Mouse (Mus musculus) erythroblast, adult 5-6 weeks (primary cell): ENCODE measurements around the gene Srsf6. TPM values are rescaled to one million over a fixed set of nuclear protein-coding genes. Genes with fewer than 3 reads are reported as not detected.

Experiments used
- ATAC-seq: replicated peaks from 2 replicates; pipeline ENCODE4 v1.8.0; 2016; ENCODE audit warnings: moderate number of reproducible peaks, mild to moderate bottlenecking, moderate TSS enrichment, inconsistent platforms; ENCODE audit not compliant: poor library complexity, low FRiP score, severe bottlenecking
- total RNA-seq, 2 experiments: library from RNA; stranded (forward) in 1 of 2; stranded (reverse) in 1 of 2; fragments of 150-400 nt in 1 of 2; fragments of 200-764, 138-1000 nt in 1 of 2; gene quantifications; 2 replicates each; pipeline versions ENCODE4 v1.2.3 to v1.2.4; 2015 to 2017; ENCODE audit warnings: low replicate concordance in 2 of 2

Srsf6 gene
- total RNA-seq, 2 experiments from 2014 or later: 57.5 to 59.0 TPM

DNA sequence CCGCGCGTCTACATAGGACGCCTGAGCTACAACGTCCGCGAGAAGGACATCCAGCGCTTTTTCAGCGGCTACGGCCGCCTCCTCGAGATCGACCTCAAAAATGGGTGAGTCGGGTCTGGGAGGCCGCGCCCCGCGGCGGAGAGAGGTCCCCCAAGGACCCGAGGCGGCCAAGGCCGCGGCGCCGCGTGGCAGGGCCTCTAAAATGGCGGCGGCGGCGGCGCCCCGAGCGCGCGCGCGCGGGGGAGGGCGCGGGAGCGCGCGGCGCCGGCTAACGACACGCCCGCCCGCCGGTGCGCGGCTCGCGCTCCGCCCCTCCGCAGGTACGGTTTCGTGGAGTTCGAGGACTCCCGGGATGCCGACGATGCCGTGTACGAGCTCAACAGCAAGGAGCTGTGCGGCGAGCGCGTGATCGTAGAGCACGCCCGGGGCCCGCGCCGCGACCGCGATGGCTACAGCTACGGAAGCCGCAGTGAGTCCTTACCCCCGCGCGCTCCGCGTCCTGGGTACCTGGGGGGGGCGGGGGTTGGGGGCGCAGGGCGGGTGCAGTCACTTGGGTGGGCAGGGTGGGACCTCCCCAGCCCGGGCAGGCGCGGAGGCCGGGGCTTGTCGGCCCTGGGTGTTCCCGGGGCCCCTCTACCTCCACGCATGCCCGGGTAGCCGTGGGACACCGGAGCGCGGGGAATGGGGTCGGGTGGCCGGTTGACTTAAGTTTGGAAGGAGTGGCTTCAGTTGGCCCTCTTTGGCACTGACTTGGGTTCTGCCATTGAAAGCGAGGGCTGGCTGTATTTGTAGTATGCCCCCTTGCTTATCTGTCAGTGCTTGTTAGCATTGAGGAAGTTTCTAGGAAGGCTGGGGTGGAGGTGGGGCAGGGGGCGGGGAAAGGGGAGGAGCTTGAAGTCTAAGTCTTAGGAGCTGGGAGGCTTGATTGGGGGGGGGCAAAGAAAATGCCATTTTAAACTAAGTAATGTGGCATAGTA lies 634 bp downstream of the Srsf6 start:
- ATAC-seq: peak; percentile 45; the same call in 1 of the 2 replicates

DNA sequence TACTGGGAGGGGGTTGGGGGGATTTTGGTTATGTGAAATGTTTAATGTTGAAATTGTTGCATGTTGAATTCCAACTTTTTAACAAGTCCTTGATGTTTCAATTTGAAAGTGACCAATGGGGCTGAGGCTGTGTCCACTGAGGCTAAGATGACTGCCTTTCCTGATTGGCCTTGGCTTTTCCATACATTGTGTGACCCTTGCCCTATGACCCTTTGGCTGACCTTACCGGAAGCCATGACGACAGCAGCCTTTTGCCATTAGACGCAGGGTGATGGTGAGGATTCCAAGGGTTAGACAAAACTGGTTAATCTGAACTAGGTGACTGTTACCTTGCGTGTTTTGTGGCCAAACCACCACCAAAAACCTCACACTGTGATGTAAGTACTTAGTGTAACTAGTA lies 1.4 kb downstream of the Srsf6 start:
- no peak for ATAC-seq

DNA sequence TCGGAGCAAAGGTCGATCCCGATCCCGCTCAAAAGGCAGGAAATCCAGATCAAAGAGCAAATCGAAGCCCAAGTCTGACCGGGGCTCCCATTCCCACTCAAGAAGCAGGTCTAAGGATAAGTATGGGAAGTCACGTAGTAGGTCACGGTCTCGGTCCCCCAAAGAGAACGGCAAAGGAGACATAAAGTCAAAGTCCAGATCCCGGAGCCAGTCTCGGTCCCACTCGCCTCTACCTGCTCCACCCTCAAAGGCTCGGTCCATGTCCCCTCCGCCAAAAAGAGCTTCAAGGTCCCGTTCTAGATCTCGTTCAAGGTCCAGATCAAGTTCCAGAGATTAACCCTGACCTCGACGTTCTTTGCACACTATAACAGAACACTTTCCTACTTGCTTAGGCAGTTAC lies 3.1 kb downstream of the Srsf6 start:
- no peak for ATAC-seq

DNA sequence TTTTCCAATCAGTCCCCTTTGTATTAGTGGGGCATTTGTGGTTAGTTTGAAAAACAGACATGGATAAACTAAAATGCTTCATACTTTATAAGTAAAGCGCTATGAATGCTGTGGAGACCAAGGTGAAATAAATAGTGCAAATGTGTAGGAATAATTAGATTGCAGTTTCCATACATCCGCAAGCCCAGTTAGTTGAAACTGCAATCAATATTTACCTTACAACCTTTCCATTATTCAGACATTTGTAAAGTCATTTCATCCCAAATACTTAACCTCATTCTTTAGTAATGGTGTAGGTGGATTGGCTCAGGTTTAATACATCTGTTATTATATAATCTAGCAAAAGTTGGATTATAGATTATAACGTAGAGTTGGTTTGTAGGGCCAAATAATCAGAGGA lies 4.4 kb downstream of the Srsf6 start:
- ATAC-seq: no peak

DNA sequence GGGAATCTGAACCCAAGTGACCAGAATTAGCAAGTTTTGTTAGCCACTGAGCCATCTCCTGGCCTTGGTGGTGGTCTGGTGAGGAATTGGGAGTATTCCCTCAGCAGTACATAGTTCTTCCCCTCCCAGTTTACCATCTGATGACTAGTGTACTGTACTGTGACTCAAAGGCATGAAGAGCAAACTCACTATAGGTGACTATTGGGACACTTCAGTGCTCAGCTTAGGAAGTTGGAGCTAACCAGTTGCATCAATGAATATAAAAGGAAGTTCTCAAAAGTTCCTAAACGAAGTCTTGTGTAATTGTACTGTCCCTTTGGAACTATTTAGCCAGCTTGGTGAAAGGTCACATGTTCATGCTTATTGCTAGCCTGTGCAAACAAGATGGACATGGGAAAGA lies 8.2 kb downstream of the Srsf6 start:
- no peak for ATAC-seq

DNA sequence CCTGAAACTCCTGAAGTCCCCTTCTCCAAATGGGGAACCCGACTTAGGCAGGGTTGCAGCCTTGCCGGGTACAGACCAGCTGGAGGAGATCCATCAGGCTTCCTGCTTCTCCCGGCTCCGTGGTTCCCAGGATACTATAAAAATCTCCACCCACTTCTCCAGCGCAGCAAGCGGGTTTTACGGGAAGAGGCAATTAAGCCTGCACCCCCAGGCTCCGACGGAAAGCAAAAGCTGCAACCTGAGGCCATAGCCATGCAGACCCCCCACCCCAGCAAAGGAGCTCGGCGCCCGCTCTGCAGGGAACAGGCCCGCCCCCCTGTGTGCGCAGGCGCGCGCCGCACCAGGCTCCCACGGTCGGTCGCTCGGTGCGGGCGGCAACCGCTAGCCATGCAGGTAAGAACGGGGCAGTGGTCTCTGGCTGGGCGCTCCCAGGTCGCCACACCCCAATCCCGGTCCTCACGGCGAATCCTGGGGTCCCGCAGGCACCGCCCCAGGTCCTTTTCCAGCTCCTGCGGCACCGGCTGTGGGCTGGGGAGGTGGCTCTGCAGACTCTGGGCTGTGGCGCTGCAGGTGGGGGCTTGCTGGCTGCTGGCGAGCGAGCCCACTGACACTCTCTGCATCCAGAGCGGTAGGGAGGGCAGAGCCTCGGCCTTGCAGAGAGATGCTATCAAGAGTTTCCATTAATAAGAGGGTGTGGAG lies 12.0 kb downstream of the Srsf6 start, which contains the start of gene L3mbtl1:
Gene L3mbtl1, plus strand, starts transcription at position 325 of the 699 bp plus-strand sequence.
- no peak for ATAC-seq

DNA sequence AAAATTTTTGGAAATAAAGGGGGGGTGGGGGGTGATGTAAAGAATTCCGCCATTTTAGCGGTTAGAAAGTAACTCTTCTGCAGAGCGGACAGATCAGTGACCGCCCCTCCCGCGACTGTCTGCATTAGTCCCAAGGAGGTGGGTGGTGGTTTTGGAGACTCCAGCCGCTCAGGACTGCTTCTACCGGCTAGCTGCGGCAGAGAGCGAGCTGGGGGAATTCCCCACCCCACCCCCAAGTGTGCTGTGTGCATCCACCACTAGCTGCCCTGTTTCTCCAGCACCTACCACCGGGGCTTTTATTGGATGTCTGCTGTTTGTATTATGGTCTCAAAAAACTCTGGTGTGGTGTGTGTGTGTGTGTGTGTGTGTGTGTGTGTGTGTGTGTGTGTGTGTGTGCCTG lies 12.6 kb downstream of the Srsf6 start:
- ATAC-seq: no peak

DNA sequence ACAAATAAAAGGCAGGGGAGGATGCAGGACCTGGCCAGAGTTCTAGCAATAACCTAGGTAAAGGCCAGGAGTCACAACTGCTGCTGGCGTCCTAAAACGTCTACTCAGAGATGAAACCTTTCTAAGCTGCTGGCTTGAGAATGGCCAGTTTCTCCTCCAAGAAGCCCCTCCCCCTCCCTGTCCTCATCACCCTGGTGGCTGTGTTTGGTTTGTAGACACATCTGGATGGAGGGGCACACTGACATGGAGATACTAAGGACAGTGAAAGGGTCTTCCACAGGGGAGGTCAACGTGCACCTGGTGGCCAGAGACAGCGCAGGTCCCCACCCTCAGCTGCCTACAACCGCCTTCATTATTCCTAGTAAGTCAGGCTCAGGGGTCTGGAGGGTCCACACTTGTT lies 15.6 kb downstream of the Srsf6 start:
- ATAC-seq: no peak

DNA sequence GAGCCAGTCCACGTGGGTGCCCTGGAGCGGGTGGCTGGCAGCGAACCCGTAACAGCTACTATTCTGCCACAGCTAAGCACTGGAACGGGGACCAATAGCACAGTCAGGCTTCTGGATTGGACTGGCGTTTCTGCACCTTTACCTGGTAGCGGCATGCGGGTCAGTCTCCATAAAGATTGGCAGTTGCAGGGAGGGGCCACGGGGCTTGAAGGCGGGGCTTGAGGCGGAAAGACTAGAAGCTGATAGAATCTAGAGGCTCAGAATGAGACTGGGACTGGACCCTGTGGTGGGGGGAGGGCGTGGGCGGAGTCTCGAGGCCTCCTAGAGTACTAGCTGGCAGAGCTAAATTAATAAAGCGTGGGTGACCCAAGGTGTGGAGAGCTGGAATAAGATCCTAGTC lies 16.4 kb downstream of the Srsf6 start:
- ATAC-seq: no peak

DNA sequence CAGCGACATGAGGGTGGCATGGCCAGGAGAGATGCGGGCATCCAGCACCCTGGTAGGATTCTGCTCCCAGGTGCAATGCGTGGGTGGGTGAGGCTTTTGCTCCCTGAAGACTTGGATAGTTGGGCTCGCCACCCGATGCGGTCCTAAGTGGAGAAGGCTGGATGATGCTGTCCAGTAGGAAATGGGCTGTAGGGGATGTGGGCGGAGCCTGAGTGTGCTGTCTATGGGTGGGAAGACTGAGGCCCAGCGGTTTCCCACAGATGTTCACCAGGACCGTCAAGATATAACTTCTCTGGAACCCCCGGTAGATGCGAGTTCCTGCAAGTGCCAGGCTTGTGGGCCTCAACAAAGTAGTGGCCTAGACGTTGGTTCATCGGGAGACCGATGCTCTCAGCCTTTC lies 16.9 kb downstream of the Srsf6 start:
- ATAC-seq: no peak

DNA sequence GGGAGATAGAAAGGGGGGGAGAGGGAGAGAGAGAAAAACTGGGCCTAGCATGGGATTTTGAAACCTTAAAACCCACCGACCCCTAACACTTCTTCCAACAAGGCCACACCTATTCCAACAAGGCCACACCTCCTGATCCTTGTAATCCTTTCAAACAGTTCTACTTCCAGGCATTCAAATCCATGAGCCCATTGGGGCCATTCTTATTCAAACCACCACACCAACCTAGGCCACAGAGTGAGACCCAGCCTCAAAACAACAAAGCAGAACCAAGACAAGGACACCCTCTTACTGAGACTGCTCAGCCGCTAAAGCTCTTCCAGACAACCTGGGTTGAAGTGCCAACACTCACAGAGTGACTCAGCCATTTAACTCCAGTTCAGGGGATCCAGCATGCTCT lies 19.4 kb downstream of the Srsf6 start:
- ATAC-seq: no peak

DNA sequence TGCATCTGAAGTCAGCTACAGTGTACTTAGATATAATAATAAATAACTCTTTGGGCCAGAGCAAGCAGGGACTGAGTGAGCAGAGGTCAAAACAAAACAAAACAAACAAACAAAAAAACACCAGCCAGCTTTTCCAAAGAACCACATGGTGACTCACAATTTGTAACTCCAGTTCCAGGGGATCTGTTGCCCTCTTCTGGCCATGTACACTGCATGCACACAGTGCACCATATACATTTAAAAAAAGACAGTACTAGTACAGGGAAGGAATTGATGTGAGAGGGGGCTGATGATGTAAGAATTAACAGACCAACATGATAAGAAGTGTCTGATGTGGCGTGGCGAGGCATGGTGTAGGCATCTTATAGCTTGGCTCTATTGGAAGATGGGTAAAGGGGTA lies 25.5 kb downstream of the Srsf6 start:
- ATAC-seq: no peak

DNA sequence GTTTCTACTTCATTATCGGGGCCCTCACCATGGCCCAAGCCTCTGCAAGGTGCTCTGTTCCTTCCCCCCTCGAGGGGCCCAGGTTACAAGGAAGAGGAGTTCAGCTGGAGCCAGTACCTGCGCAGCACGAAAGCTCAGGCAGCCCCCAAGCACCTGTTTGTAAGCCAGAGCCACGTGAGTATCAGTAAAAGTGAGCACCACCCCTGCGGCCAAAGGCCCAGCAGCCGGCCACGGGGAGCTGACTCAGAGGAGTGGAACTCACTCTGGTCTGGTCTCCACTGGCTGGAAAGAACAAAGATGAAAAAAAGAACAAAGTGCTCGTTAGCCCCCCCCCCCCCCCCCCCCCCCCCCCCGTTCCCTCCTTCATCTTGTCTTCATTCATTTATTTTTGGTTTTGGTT lies 30.0 kb downstream of the Srsf6 start:
- no peak for ATAC-seq

DNA sequence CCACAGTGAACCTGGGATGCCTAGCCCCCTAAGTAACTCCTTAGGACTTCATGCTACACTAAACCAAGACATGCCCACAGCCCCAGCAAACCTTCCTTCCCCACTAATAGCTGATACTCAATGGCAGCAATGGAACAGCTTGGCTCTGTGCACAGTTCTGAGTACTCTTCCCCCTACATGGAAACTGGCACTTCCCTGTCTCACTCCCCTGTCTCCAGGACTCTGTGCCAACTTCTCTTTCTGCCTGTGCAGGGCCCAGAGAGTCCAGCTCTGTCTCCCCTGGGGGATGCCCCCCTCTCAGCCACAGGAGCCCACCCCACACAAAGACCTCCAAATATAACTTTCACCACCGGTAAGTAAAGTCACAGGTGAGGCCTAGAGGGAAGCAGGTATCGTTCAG lies 35.4 kb downstream of the Srsf6 start:
- no peak for ATAC-seq

DNA sequence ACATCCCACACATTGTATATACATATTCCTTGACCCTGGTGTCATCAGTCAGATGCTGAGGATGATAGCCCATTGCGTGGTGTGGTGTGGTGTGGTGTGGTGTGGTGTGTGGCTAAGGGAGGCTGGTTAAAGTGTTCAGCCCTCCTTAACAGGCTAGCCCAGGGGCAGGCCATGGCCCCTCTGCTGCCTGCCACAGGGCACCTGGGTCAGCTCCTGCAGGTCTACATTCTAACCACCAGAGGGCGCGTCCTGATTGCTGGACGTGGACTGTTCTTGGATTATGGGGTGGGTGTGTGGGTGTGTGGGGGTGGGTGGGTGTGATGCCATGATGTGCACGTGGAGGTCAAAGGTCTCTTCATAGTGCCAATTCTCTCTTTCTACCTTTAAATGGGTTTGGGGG lies 37.0 kb downstream of the Srsf6 start:
- ATAC-seq: peak; percentile 69

DNA sequence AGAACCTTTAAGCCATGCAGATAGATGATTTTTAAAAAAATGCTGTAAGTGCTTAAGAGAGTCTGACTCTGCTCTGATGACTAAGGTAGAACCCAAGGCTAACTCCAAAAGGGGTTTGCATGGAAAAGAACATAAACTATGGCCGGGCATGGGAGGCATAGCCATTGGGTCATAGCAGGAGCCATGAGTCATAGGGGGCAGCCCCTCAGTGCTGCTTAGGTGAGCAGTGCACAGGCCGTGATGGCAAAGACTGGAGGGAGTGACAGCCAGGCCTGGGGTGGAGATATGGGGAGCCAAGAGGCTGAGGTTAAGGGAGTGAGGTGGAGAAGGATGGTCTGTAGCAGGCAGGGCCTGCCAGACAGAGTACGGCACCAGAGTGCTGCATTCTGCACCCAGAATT lies 37.8 kb downstream of the Srsf6 start:
- ATAC-seq: no peak

DNA sequence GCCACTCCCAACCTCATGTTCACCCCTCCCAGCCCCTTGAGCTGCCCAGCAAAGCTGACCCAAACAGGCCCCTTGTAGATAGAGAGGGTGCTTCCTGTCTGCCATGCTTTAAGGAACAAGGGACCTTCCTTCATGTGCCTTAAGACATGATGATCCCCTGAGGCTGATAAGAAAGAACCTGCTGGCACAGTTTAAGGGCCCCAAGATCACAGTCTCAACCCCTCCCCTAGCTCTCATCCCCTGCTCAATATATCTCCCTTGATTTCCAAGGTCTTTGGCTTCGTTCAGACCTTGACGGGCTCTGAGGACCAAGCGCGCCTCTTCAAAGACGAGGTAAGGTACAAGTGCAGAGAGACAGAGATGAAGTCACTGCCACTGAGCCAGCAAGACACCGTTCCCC lies 39.6 kb downstream of the Srsf6 start:
- ATAC-seq: no peak

DNA sequence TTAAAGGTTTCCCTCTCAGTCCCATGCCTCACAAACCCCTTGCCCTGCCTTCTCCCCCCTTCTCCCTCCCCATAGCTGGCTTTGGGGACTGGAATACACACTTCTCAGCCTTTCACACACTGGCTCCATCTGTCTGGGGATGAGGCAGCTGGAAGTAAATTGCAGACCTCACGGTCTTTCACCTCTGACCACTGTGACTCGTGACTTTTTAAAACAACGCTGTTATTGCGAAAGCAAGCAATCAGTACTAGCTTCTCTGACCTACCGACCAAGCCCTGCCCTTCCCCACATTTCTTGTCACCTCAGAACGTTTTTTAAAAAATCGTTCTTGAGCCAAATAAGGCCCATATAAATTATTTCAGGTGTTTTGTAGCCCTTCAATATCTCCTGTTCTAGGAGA lies 41.4 kb downstream of the Srsf6 start:
- no peak for ATAC-seq

DNA sequence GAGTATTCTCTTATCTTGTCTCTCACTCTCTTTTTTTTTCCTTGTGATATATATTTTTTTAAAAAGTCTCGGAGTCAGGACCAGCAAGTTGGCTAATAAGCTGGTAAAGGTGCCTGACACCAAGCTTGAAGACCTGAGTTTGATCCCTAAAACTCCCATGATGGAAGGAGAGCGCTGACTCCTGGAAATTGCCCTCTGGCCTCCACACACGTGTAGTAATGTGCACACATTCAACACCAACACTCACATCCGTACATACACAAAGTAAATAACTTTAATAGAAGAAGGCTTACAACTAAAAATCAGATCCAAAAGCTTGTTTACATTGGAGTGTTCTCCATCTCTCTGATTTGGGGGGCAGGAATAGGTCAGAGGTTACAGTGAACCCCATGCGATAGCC lies 41.9 kb downstream of the Srsf6 start:
- ATAC-seq: no peak

DNA sequence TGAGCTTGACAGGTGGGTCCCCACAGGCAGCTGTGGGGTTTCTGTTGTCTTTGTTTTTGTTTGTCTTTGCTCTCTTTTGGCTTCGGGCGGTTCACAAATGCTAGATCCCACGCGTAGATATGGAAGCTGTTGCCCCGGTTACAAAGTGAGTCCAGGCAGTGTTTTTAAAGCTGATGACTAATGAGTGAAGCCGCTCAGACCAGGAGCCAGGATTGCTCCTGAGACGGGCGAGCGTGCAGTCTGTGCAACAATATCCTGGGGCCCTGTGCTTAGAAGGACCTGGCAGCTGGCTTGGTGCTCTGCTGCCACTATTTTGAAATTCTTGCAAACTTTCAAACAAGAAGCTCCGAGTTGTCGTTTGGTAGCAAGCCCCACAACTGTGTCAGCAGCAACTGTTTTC lies 42.3 kb downstream of the Srsf6 start:
- ATAC-seq: no peak

DNA sequence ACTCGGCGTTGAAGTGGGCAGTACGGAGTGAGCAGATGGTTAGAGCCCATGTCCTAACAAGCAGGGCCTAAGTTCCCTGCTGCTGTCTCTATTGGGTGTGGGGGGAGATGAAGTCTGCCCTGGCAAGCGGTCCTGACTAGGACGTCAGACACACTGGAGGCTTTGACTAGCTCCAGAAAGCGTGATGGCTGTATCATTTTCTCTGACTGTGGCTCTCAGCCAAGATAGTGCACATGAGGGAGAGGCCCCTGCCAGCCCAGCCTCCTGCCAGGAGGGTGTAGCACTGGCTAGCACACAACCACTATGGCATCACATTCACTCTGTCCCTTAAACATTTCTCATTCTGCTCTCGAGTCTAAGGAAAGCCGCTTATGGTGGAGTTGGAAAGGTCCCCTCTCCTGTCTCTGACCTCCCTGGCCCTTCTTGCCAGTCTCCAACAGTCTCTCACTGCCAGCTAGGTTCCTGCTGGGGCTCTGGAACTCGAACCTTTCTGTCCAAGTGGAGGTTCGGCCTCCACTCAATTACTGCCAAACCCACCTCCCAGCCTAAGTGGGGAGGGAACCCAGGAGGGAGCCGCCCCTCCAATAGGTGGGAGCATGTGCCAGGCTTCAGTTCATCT lies 43.9 kb downstream of the Srsf6 start:
- ATAC-seq: no peak; the same call in 1 of the 2 replicates
